Mouse (Mus musculus) kidney, adult 2 months (tissue): ENCODE data around the gene Snx17. TPM values are rescaled to one million over a fixed set of nuclear protein-coding genes. Genes with fewer than 3 reads are reported as not detected.

Experiments
- DNase-seq: peaks from one replicate; pipeline ENCODE4 v3.0.0; 2021
- H3K27ac ChIP-seq: fragments of 200-500 bp; 2 replicates; pipeline ENCODE4 v1.5.1; 2012; ENCODE audit warnings: low read depth, low read length, control low read depth, inconsistent platforms; ENCODE audit not compliant: insufficient read depth
- H3K27me3 ChIP-seq: fragments of 200-500 bp; replicated peaks from 2 replicates; pipeline ENCODE4 v1.6.1; 2012; ENCODE audit warnings: mild to moderate bottlenecking, moderate library complexity, low read length, inconsistent platforms; ENCODE audit not compliant: control insufficient read depth, insufficient read depth
- H3K36me3 ChIP-seq: fragments of 200-500 bp; 2 replicates; pipeline ENCODE4 v1.6.1; 2012; ENCODE audit warnings: mild to moderate bottlenecking, moderate library complexity, low read length, inconsistent platforms; ENCODE audit not compliant: control insufficient read depth, insufficient read depth
- H3K4me1 ChIP-seq: fragments of 200-500 bp; 2 replicates; pipeline ENCODE4 v1.6.1; 2011; ENCODE audit warnings: low read length; ENCODE audit not compliant: control insufficient read depth, insufficient read depth
- H3K4me3 ChIP-seq: fragments of 200-500 bp; 2 replicates; pipeline ENCODE4 v1.5.1; 2011; ENCODE audit warnings: mild to moderate bottlenecking, low read depth, low read length, control low read depth; ENCODE audit not compliant: insufficient read depth
- CTCF ChIP-seq: fragments of 200-500 bp; conservative IDR thresholded peaks from 2 replicates; pipeline ENCODE4 v1.5.1; 2011; ENCODE audit warnings: low read depth, mild to moderate bottlenecking, control low read depth, low read length, moderate library complexity, mixed read lengths; ENCODE audit not compliant: insufficient read depth, insufficient read length
- POLR2A ChIP-seq: fragments of 200-500 bp; IDR thresholded peaks from one replicate; pipeline ENCODE4 v1.6.1; 2011; ENCODE audit warnings: low read depth, low read length, control low read depth
- WGBS: fragments of 180-500 bp; shearing (Covaris S2); methylation state at CpG from one replicate; pipeline ENCODE4 v1.1.7; 2018; 5-methylcytosine and 5-hydroxymethylcytosine counted together
- polyA plus RNA-seq: library from polyadenylated mRNA; depleted of rRNA; stranded (reverse); fragments of >200 nt; gene quantifications from 2 replicates; pipeline ENCODE4 v1.2.3, GENCODE M21; 2012

Snx17 gene
- polyA plus RNA-seq, 1 experiment = 94.1 TPM

DNA sequence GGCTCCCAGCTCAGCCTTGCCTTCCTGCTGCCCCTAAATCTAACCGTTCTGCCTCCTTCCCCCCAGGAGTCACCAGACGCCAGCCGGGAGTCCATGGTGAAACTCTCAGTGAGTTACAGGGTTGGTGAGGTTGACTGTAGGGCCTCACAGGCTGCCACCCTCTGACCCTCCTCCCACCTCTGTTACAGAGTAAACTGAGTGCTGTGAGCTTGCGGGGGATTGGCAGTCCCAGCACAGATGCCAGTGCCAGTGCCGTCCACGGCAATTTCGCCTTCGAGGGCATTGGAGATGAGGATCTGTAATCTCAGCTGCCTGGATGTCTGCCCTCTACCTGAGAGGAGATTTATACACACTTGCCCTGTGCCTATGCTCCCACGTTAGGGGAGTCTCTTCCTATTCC is 5.1 kb downstream of the Snx17 start:
- WGBS = 67% methylated on average over 9 of the region's 9 CpGs
- TF ChIP-seq POLR2A = no peak
- TF ChIP-seq CTCF = no peak
- no peak overlapping the region for H3K27ac ChIP-seq
- DNase-seq = no peak
- H3K4me3 ChIP-seq = no peak overlapping the region
- H3K4me1 ChIP-seq = peaks cover 2% of the 10 kb centered on the region; the same call in 1 of the 2 replicates
- H3K27me3 ChIP-seq = no peaks in the 10 kb centered on the region
- H3K36me3 ChIP-seq = peaks cover 10% of the 10 kb centered on the region

DNA sequence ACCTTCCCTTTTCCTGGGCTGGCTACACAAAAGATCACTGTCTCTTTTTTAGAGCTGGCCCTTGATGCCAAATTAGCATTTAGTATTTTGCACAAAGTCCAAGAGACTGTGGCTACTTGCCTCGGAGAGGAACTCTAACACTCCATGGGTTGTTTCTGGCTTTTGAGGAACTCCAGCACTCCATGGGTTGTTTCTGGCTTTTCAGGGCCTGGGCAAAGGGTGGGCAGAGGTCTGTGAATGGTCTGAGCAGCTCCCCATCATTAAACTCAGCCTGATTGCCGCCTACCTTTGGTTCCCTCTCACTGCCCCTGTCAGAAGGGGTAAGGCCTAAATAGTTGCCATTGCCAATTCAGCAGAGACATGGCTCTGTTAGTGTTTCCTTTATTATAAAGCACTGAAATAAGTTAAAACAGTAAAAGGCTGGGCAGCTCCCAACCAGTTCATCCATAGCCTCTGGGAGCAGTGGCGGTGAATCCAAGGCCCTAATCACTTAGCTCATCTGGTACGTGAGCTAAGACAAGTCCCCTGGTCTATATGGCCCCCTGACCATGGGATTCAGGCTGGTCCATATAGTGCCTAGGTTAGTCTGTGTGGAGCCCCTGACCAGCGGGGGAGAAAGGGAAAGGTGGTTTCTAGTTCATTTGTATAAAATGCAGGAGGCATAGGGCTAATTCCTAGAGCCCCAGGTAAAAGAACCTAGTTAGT is 5.7 kb downstream of the Snx17 start:
- H3K4me1 ChIP-seq = peaks cover 2% of the 10 kb centered on the region; the same call in 1 of the 2 replicates
- no peak overlapping the region for H3K27ac ChIP-seq
- DNase-seq = no peak
- H3K27me3 ChIP-seq = no peaks in the 10 kb centered on the region
- H3K4me3 ChIP-seq = no peak overlapping the region
- peaks cover 10% of the 10 kb centered on the region for H3K36me3 ChIP-seq
- TF ChIP-seq POLR2A (no peak), CTCF (no peak)
- 80% methylated on average over 5 of the region's 5 CpGs for WGBS

DNA sequence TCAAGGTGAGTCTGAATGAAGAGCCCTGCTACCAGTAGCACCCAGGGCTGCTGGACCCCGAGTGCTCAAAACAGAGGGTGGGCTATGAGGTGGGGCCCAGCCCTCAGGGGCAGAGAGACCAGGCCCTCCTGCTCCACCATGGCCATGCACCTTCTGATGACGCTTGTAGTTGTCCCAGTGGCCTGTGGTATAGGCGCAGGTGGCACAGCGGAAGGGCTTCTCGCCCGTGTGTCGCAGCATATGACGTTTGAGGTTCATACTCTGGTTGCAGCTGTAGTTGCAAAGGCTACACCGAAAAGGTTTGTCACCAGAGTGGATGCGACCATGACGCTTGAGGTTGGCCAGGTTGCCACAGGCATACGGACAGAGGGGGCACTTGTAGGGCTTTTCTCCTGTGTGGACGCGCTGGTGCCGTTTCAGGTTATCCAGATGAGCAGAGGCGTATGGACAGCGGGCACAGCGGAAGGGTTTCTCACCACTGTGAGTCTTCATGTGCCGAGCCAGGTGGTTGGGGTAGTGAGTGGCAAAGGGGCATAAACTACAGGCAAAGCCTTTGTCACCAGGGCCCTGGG is 6.4 kb downstream of the Snx17 start:
- Histone ChIP-seq H3K27ac (no peak overlapping the region), H3K4me1 (no peaks in the 10 kb centered on the region; the same call in 1 of the 2 replicates), H3K27me3 (no peaks in the 10 kb centered on the region), H3K4me3 (no peak overlapping the region), H3K36me3 (peaks cover 10% of the 10 kb centered on the region)
- DNase-seq = no peak
- WGBS = 87% methylated on average over 19 of the region's 19 CpGs
- TF ChIP-seq POLR2A = no peak
- TF ChIP-seq CTCF = no peak

DNA sequence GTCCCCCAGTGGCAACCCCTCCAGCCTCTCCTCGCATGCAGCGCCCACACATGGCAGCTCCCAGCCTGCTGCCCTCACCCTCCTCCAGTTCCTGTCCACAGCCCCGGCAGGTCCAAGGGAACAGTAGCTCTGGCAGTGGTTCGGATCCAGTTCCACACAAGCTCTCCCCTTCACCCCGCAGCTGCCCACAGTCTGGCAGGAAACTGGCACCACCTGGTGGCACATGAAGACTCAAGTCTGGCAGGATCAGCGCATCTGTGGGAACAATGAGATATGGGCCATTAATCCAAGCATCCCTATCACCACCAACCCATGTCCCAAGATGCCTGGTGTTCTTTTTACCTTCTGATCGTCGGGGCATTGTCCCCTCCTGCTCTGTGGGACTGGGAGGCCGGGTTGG is 6.9 kb downstream of the Snx17 start:
- no peak for TF ChIP-seq POLR2A
- TF ChIP-seq CTCF = peak; percentile 35

DNA sequence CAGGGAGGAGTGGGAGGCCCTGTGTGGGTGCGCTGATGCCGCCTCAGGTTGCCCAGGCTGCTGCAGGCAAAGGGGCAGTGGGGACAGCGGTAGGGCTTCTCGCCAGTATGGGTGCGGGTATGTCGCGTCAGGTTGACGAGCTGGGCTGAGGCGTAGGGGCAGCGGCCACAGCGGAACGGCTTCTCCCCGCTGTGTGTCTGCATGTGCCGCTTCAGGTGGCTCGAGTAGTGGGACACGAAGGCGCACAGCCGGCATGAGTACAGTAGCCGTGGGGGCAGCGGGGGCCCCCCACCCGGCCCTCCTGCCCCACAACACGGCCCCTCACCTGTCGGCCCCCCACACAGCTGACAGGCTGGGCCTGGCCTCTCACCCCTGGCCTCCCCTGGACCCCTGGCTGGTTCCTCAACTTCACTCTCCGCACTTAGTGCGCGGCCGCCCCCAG is 7.3 kb downstream of the Snx17 start:
- Histone ChIP-seq H3K4me1 (no peaks in the 10 kb centered on the region; the same call in 1 of the 2 replicates), H3K36me3 (peaks cover 10% of the 10 kb centered on the region), H3K27me3 (no peaks in the 10 kb centered on the region), H3K27ac (no peak overlapping the region), H3K4me3 (no peak overlapping the region)
- no peak for TF ChIP-seq POLR2A
- no peak for TF ChIP-seq CTCF
- DNase-seq = no peak
- WGBS = 81% methylated on average over 27 of the region's 27 CpGs

More for the DNA sequence above, 6.9 kb downstream of the Snx17 start:
- WGBS = 54% methylated on average over 9 of the region's 9 CpGs
- no peak overlapping the region for H3K27ac ChIP-seq
- H3K4me1 ChIP-seq = no peaks in the 10 kb centered on the region; the same call in 1 of the 2 replicates
- DNase-seq = peak; percentile 29
- H3K36me3 ChIP-seq = peaks cover 10% of the 10 kb centered on the region
- no peaks in the 10 kb centered on the region for H3K27me3 ChIP-seq
- no peak overlapping the region for H3K4me3 ChIP-seq

DNA sequence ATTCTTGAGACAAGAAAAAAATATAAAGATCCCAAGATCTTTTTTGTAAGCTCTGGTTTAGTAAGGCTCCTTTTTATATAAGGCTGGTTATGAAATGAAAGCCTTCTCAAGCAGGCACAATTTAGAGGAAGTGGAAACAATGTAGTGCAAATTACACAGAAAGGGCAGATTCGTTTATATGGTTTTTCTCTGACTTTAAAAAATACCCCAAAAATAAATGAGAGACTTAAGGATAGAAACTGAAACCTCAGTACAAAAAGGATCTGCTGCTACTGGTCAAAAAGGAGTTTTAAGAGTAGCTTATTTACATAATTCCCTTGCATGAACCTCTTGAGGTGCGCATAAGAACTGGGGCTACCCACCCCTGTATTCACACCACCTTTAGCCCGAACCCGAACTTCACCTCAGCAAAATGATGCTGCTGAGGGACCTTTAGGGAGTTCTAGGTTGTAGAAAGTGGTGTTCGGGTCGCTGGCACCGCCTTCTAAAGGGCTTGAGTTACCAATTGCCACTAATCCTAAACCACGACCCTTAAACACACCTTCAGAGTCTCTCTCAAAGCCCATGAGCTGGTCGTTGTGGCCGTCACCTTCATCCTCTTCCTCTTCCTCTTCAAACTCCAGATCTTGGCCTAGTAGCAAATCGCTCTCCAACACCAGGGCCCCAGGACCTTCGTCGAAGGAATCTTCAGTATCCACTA is 8.2 kb downstream of the Snx17 start:
- H3K36me3 ChIP-seq = peaks cover 8% of the 10 kb centered on the region
- peak overlapping the region; percentile 71 for H3K4me3 ChIP-seq
- WGBS = 10% methylated on average over 13 of the region's 13 CpGs
- no peak for DNase-seq
- H3K4me1 ChIP-seq = no peaks in the 10 kb centered on the region; the same call in 1 of the 2 replicates
- no peak for TF ChIP-seq CTCF
- TF ChIP-seq POLR2A = no peak
- H3K27ac ChIP-seq = peak overlapping the region; percentile 29
- H3K27me3 ChIP-seq = no peaks in the 10 kb centered on the region

DNA sequence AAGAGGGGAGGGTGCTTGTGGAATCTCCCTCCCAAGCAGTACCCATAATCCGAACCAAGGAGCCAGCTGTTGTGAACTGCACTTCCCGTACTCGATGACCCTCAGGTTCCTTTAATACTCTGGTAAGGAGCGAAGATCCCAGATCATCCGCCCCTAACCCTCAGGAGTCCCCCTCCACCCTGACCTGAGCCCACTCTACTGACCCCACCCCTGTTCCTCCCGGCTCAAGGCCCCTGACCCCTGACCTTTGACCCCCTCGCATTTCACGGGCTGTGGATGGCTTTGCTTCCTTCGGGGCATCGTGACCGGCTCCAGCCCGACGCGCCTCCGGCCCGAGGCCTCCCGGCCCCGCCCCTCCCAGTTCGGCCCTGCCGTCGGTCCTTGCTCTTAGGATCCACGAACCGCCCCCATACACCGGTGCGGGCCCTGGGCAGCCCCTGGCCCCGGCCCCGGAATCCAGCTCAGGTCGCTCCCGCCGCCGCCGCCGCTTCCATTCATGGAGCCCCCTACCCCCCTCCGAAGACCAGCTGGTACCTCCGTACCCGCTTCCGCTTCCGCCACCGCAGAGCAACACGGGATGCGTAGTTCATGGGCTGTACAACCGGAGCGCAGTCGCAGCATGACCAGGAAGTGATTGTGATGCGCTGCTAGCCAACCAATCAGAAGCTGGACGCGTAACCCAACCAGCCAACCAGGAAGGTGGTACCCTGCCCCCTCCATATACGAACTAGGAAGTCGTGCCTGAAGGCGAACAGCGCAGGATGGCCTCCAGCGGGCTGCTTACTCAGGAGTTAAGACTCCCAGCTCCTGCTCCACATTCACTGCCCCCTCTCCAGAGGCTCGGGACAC is 8.9 kb downstream of the Snx17 start, which contains the start of gene Zfp513:
Gene Zfp513, minus strand, starts transcription at position 562 of the 849 bp plus-strand sequence.
- under 1% methylated on average over 53 of the region's 53 CpGs for WGBS
- peak within 1 kb of the TSS; percentile 74 for H3K4me3 ChIP-seq
- no peaks in the 10 kb centered on the region; the same call in 1 of the 2 replicates for H3K4me1 ChIP-seq
- peak; percentile 99 for DNase-seq
- peak within 1 kb of the TSS; percentile 80 for H3K27ac ChIP-seq
- TF ChIP-seq POLR2A = peak; percentile 72
- no peak for TF ChIP-seq CTCF
- H3K27me3 ChIP-seq = no peaks in the 10 kb centered on the region
- H3K36me3 ChIP-seq = peaks cover 5% of the 10 kb centered on the region
